Mouse (Mus musculus) monocyte, adult 5-6 weeks (primary cell): ENCODE measurements at regions not wholly inside any gene's neighbourhood (a gene's known extent, or its start where the extent isn't known, plus 50 kb on each side); places are given as distances from the start of the nearest gene placed in this dataset.

Experiments used
- ATAC-seq: fragments of 153-309, 156-312 bp; replicated peaks from 2 replicates; pipeline ENCODE4 v1.8.0; 2017; ENCODE audit warnings: mild to moderate bottlenecking; ENCODE audit not compliant: low TSS enrichment, insufficient number of reproducible peaks, severe bottlenecking, poor library complexity, low FRiP score

DNA sequence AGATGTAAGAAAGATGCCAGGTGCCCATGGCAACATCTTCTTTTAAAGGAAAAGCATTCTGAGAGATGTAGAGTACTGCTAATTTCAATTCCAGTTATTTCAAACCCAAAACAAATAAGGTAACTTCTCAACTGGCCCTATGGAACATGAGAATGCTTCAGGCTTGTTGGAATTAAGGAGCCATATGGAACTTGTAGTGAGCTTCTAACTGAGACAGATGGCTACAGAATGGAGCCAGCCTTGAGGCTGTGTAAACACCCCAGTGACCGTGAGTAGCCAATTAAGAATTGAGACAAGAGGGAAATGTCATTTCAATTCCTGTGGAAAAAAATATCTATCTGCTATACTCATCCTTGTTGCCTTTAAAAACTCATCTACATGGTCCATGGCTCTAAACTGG lies 769.0 kb upstream of the Marcks start:
- ATAC-seq, result no peak

DNA sequence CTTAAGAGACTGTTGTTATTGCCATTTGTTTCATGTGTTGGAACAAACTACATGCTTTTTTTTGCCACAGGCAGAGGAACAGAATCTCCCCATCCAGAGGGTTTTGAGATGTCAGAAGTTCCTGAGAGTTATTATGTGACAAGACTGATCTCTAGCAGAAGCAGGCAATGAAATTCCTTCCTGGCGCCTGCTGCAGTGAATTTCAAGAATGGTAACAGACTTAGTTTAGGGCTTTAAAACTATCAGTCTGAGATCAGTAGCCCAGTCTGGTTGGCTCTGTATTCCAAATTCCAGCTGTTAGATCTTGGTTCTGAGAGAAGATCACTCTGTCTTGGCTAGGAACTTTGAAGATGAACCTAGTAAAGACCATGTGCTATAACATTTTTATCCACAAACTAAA lies 749.2 kb upstream of the Marcks start:
- no peak for ATAC-seq

DNA sequence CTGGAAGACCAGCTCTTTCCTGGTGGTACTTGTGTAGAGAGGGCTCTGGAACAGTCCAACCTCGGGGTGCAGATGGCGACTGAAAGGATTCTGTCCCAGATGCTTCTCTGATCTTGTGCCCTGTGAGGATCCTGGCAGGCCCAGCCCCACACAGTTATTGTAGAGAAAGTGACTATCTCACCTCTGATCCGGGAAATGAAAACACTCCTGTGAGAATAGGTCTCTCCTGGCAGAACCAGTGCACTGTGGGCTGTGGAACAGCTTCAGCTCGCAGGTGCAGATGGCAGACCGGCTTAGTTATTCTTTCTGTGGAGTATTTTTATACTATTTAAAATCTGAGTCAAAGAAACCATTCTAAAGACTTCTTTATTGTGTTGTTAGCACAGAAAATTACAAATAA lies 742.1 kb upstream of the Marcks start:
- no peak for ATAC-seq

DNA sequence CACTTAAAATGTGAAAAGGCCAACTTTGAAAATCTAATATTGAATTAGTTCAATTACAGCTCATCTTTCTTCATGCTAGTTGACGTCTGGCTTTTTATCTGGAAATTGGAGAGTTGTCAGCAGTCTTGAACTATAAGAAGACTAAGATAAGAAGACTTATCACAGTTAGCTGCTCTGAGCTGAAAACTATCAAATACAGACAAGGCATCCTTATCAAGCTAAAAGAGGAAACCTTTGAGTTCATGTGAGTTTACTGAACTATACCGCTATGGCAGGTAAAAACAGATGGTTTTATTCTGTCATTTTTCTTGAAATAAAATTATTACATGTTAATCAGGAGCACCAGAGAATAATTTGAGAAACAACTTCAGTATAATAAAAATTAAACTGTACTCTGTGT lies 735.2 kb upstream of the Marcks start:
- ATAC-seq, result no peak

DNA sequence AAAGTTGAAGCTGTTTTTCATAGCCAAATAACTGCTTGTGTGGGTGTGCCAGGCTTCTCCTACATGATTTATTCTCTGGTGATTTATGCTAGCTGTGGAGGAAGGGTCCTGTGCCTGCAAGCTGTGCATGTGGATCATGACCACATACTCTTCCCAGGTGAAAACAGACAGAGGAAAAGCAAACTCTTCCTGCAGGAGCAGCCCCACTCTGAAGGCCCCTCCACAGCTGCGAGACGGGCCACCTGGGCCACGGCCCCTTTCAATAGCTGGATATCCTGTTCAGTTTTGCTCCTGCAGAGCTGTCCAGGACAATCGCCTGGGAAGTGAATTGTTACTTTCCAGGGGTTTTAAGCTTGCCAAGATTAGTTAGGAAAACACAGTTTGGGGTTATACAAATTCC lies 722.3 kb upstream of the Marcks start:
- ATAC-seq, result no peak

DNA sequence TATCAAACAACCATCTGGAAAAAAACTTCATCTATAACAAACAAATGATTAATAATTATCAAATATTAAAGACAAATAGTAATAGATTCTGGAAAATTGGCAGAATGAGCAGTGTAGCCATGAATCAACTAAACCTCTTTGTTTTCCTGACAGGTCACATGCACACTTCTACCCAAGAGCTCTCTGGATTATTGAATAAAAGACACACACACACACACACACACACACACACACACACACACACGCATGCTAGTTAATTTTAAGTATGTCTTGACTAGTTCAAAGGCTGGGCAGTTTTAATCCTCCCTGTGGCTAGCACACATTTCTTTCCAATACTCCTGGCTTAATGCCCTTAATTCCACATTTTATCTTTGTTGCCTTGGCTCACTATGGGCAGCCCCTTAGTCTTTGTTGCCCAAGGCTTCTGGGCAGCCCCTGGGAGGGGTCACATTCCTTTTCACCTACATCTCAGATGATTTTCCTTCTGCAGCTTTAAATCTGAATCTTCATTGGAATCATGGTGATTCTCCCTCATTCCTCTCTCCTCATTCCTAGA lies 710.6 kb upstream of the Marcks start:
- ATAC-seq, result no peak

DNA sequence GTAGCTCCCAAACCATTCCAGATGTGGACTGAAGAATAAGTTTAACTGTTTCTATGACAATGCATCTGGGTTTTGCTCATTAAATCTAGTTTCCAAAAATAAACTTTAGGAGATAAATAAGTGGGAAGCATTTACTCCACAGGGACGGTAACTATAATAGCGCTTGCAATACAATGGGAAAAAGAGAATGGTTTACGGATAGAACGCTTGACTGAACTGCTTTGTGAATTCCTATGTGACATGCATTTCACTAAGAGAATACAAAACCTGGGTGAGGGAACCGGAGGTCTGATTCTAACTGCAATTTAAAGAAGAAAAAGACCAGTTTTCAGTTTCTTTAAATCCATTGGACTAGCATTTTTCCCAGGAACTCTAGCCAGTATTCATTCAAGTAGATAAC lies 704.1 kb upstream of the Marcks start:
- ATAC-seq, result no peak

DNA sequence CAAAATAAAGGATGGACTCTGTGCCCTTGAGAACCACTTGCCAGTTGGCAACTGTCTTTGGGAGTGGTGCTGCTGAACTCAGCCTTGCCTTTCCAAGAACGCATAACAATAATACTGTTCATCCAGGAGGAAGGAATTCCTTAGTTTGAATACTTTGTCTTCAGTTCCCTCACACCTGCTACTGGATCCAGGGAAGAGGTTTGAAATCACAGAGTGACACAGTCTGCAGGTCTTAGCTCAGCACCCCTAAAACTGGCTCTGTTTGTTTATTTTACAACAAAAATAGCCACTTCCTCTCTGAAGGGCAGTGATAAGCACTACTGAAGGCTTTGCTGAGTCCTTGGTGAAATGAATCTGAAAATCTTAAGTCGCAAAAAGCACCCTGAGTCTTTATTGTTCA lies 703.1 kb upstream of the Marcks start:
- no peak for ATAC-seq

DNA sequence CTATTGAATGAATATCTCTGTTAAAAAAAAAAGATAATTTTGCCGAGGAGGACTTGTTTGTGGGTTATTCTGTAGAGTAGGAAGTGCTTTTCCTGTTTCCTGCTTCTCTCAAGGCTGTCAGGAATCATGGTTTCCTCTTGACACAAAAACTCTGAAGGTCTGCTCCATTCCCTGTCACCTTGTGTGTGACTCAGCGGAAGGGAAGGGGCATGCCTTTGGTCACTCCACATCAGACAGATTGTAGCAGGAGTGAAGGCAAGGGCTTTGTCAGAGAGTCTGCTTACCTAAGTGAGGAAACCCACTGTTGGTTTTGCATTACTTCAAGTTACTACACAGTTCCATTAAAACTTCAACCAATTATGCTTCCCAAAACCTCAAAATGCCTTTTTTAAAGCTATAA lies 699.0 kb upstream of the Marcks start:
- ATAC-seq, result no peak

DNA sequence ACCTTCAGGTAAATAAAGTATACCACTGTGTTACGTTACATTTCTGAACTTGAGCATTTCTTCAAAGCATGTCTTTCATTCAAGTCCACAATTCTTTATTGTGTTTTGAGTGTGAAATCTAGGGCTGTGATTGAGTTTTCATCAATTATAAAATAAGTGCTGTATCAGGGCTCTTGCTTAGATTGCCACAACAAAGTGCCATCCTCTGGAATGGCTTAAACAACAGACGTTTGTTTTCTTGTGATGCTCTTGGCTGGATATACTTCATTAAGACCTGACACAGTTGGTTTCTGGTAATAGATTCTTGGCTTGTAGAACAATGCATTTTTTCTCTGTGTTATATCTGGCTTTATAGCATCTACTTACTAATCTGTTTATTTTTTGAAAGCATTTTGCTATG lies 674.3 kb upstream of the Marcks start:
- no peak for ATAC-seq

DNA sequence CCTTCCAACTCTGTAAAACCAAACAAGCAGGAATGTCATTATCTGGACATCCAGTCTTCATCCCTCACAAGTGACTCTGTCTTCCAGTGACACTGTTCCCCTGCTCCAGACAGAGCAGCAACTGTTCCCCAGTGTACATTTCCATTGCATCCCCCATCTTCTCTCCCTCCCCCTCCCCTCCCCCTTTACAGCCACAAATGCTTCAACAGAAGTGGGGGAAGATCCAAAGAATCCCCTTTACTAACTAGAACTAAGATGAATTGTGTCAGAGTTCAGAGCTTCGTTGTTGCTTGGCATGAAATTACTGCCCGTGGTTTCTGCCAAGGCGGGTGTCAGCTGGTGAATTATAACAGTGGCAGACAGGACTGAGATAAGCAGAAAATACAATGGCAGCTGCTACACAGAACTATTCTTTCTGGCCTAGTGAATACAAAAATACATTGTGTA lies 673.7 kb upstream of the Marcks start:
- no peak for ATAC-seq

DNA sequence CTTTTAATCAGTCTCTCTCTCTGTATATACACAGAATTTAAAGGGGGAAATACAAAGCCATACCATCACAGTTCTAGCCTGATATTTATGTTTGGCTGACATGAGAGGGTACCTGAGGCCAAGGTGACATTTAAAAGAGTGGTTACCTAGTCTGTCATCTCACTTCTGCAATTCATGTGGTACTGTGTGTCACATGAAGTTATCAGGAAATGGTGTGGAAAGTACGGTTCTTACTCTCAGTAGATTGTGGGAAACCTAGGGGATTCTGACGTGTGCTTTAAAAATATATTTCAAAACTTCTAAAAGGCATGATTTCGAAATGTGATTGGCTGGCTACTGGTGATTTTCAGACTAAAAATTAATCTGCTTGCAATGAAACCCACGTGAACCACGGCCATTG lies 673.1 kb upstream of the Marcks start:
- ATAC-seq, result no peak

DNA sequence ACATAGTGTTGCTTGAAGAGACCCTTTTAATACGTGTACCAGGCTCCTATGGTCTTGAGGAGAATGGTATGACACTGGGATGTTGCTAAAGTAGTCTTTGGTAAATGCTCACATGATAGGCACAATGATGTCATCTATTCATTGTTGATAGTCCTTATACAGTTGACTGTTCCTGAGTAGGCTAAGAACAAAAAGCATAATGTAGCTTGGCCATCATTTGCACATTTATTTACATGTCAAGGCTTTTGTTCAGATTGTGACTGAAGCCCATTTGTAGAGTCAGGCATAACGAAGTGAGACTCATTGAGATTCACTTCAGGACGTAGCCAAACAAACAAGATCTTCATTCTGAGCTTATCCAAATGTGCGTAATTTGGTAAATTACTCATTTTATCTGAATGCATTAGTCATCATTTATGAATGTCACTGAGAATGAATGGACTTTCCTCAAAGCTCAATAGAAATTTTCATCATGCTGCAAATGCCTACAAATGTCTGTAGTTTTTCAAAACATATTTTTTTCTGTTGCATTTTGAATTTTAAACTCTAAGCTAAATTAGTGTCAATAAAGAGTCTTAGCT lies 664.6 kb upstream of the Marcks start:
- no peak for ATAC-seq

DNA sequence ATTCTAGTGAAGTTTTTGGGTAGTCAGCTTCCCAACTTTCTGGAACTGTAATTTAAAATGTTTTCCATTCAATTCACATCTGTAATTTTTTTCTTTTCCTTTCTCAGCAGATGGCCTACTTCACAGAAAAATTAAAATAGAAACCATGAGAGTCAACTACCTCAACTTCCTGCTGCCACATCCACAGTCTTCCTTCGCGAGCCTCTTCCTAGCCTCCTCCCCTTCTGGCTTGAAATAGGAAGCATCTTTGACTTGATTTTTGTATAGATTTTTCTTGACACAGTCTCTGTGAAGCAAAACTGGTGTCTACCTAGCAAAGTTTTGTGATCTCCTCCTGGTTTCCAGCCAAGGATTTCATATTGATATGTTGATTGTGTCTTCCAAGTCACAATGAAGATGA lies 660.7 kb upstream of the Marcks start:
- no peak for ATAC-seq

DNA sequence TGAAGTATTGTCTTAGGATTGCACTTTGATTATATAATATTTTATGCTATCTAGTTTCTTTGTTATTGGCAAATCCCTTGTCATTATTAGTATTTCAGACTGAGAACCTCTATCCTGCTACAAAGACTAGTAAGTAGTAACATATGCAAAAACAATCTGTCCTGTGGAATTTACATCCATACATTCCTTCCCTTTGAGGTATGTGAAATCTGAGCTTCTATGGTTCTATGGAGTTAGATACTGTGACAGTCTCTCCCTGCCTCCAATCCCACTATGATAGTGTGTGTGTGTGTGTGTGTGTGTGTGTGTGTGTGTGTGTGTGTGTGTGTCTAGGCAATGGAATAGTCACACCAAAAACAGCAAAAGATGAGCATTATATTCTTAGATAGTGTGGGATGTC lies 659.6 kb upstream of the Marcks start:
- ATAC-seq, result no peak

DNA sequence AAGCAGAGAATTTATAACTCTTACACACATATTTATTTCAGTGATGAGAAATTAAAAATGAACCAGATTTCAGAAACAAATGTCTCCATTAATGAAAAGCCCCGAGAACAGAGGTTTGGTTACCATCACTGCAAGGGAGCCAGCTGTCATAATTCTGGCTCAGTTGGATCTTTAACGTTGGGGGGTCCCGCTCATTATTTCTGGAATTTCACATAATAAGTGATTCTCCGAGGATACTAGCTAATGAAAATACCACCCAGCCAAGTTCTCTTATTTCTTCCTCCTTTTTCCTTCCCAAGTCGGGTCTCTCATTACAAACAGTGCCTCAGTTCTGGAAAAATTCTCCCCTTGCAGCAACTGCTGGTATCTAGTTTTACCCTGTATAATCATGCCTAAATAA lies 659.0 kb upstream of the Marcks start:
- no peak for ATAC-seq

DNA sequence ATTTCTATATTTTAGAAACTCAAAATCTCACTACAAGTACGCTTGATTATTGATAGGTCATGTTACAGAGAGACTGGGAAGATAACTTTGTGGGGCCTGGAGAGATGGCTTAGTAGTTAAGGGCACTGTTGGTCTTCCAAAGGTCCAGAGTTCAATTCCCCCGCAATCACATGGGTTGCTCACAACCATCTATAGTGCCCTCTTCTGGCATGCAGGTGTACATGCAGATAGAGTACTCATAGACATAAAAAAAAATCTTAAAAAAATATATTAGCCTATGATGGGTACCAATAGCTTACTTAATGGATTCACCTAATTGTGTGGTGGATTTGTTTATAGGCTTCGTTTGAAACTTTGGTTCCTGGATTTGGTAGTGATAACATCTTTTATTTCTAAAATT lies 654.2 kb upstream of the Marcks start:
- no peak for ATAC-seq

DNA sequence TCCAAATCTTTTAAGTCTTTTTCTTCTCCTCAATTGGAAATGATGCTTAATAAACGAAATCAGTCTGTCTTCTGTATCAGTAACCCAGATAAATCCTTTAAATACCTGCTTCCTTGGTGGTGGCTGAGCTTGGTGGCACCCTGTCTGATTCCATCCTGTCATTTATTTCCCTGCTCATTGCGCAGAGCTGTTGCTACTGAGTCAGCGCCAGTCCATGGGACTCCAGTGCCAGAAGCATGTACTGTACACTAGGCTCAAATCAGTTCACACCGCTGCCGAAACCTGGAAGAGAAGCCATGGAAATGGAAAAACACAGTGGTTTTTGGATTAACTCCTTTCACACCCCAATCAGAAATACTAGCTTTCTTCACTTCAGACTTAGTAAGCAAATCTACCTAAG lies 649.3 kb upstream of the Marcks start:
- ATAC-seq, result no peak

DNA sequence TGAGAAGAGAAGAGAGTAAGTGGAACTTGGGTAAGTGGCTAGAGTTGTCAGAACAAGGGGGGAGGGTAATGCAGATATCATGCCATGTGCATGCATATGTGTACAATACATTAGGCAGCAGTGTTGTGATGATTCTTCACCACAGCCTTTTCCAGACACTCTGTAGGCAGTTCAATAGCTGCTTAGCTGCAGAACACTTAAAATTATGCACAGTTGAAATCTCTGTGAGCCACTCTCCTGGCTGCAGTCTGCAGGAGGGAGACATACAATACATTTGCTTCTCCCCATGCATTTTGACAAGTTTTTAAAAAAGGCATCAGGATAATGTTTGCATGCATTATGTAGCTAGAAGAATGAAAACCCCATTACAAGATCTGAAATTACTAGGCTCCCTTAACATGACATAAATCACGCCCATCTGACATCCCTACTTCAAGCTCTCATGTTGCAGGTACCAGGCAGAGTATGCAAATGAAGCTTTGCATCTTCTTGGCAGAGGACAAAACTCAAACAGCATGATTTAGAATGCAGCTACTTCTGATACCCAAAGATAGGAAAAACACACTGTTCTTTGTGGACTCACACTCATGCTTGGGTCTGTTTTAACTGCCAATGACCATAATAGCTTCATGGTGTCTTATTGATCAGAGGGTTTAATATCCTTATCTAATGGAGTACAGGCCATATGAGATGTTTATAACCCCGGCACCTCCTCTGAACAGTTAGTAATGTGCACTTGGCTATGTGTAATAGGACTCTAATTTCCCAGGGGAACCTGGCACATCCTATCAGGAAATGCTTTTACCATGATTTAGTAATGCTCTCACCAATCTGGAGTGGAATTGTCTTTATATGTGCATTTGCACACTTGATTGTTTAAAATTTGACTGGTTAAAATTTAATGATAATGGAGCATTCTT lies 640.9 kb upstream of the Marcks start:
- no peak for ATAC-seq
